Mouse (Mus musculus) macrophage (primary cell): ENCODE data around the gene Stx4a. TPM values are rescaled to one million over a fixed set of nuclear protein-coding genes. Genes with fewer than 3 reads are reported as not detected.
A peak's percentile ranks its signal among the peaks of the same experiment; 100 is the strongest.
"Not testable (repeated sequence)": the region's sequence is repeated elsewhere in the genome, so short reads cannot be mapped to it uniquely, and the experiment has no call there.

ENCODE experiments used
- H3K27ac ChIP-seq: fragments of 350-480 bp; formaldehyde crosslinking; 2 replicates; pipeline ENCODE4 v1.9.0; 2021
- H3K36me3 ChIP-seq: fragments of 350-480 bp; formaldehyde crosslinking; 2 replicates; pipeline ENCODE4 v1.9.0; 2021; ENCODE audit errors: inconsistent target
- H3K4me3 ChIP-seq: fragments of 350-480 bp; formaldehyde crosslinking; 2 replicates; pipeline ENCODE4 v1.9.0; 2021; ENCODE audit errors: inconsistent target
- H3K79me2 ChIP-seq: fragments of 350-480 bp; formaldehyde crosslinking; 2 replicates; pipeline ENCODE4 v1.9.0; 2021; ENCODE audit errors: inconsistent target
- WGBS: methylation state at CpG from one replicate; pipeline ENCODE4 v1.1.7; 2026; ENCODE audit warnings: inconsistent platforms; ENCODE audit not compliant: missing documents; 5-methylcytosine and 5-hydroxymethylcytosine counted together
- polyA plus RNA-seq: library from polyadenylated mRNA; stranded (reverse); fragments of 250-400 nt; gene quantifications from 3 replicates; pipeline ENCODE4 v1.2.4, GENCODE M21; 2018; ENCODE audit warnings: inconsistent platforms

Stx4a gene
- polyA plus RNA-seq, 1 experiment from 2014 or later = 155 TPM

DNA sequence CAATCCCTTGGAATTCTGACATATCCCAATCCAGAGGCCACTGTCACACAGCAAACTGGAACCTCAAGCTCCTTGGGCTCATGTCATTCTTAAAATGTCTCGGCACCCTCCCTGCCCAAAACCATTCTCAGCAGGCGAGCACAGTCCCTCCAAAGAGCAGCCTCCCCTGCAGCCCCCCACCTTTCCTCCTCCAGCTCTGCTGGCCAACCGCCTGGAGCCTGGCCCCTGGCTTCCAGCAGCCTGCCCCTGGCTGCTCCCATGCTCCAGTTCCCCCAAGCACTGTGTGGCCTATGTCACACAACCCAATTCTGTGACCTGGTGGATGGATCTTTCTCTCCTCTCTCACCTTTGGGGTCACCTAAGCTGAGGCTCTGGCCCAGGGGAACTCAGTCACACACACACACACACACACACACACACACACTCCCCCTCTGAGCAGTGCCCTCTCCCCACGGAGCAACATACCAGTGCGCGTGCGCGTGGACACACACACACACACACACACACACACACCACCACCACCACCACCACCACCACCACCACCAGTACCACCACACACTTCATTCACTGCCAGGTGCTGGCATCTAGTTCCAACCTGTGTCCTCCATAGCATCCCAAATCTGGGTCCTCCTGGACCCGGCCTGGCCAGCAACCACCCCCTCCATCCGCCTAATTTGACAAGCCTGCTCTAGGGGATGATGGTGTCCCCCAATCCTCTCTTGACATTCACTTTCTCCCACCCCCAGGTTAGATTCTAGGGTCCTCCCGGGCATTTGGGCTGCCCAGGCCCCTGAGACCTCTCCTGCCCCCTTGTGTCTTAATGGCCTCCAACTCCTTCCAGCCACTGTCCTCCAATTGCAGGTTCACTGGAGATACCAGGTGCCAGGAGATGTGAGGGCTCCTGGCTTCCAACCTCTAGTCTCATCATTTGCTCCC, 590 bp upstream of the Stx4a start:
- no peak overlapping the region for H3K4me3 ChIP-seq
- no peak overlapping the region for H3K27ac ChIP-seq
- no peaks in the 10 kb centered on the region for H3K36me3 ChIP-seq
- no peaks in the 10 kb centered on the region for H3K79me2 ChIP-seq
- WGBS = 87% methylated on average over 10 of the region's 11 CpGs

- no peaks in the 10 kb centered on the region for H3K36me3 ChIP-seq
- H3K4me3 ChIP-seq = no peak overlapping the region
- no peaks in the 10 kb centered on the region for H3K79me2 ChIP-seq
- WGBS = 93% methylated on average over 2 of the region's 2 CpGs
- H3K27ac ChIP-seq = no peak overlapping the region
Measured at GRCm38 (mm10) chr7:127835550-127835949, 11.5 kb downstream of the Stx4a start.

DNA sequence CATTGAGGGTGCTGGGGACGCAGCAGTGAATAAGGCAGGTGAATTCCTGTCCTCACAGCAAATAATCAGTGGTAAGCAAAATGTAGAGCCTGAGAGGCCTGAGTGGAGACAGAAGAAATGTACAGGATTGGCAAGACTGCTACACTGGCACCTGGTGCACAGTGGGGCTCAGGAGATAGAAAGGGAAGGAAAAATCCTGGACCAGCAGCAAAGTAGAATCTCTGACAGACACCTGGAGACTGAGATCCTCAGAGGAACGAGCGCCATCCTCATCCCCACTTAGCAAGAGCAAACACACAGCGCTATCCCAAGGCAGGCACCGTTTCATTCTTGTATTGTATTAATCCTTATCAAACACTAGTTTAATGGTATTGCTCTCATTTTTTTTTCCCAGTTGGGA, 13.4 kb downstream of the Stx4a start:
- Histone ChIP-seq H3K4me3 (no peak overlapping the region), H3K79me2 (peaks cover 8% of the 10 kb centered on the region), H3K36me3 (no peaks in the 10 kb centered on the region), H3K27ac (no peak overlapping the region)
- 97% methylated on average over 5 of the region's 5 CpGs for WGBS

GRCm38 (mm10) chr7:127837878-127838277, 13.8 kb downstream of the Stx4a start:
- H3K79me2 ChIP-seq = peaks cover 12% of the 10 kb centered on the region
- not testable (repeated sequence) for H3K36me3 ChIP-seq, H3K27ac ChIP-seq, H3K4me3 ChIP-seq
- WGBS = 94% methylated on average over 4 of the region's 4 CpGs

DNA sequence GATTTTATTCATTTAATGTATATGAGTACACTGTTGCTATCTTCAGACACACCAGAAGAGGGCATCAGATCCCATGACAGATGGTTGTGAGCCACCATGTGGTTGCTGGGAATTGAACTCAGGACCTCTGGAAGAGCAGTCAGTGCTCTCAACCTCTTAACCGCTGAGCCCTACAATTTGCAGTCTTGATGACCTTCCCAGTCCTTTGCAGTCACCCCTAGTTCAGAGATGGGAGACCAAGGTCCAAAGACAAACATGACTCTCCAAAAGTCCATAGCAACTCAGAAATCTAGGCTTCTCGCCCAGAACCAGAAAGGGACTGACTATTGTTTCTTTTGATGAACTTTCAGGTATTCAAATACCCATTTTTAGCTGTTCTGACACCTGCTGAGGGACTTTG, 15.9 kb downstream of the Stx4a start:
- WGBS = 100% methylated on average over 2 of the region's 2 CpGs
- not testable (repeated sequence) for H3K4me3 ChIP-seq
- Histone ChIP-seq H3K36me3 (peaks cover 21% of the 10 kb centered on the region), H3K79me2 (peaks cover 34% of the 10 kb centered on the region), H3K27ac (peak overlapping the region; percentile 97)

GRCm38 (mm10) chr7:127840886-127841285, 16.8 kb downstream of the Stx4a start:
- Histone ChIP-seq H3K79me2 (peaks cover 41% of the 10 kb centered on the region), H3K27ac (peak overlapping the region; percentile 97), H3K4me3 (peak overlapping the region; percentile 33), H3K36me3 (peaks cover 27% of the 10 kb centered on the region)
- WGBS = 4% methylated on average over 15 of the region's 15 CpGs

GRCm38 (mm10) chr7:127841340-127842000, 17.4 kb downstream of the Stx4a start:
- Histone ChIP-seq H3K27ac (peak overlapping the region; percentile 97), H3K79me2 (peaks cover 47% of the 10 kb centered on the region), H3K36me3 (peaks cover 33% of the 10 kb centered on the region), H3K4me3 (peak overlapping the region; percentile 94)
- under 1% methylated on average over 37 of the region's 46 CpGs for WGBS

- Histone ChIP-seq H3K79me2 (peaks cover 54% of the 10 kb centered on the region), H3K36me3 (peaks cover 40% of the 10 kb centered on the region), H3K4me3 (peak overlapping the region; percentile 94), H3K27ac (peak overlapping the region; percentile 97)
- 1% methylated on average over 40 of the region's 40 CpGs for WGBS
Measured at GRCm38 (mm10) chr7:127842001-127842718, 18.1 kb downstream of the Stx4a start.

DNA sequence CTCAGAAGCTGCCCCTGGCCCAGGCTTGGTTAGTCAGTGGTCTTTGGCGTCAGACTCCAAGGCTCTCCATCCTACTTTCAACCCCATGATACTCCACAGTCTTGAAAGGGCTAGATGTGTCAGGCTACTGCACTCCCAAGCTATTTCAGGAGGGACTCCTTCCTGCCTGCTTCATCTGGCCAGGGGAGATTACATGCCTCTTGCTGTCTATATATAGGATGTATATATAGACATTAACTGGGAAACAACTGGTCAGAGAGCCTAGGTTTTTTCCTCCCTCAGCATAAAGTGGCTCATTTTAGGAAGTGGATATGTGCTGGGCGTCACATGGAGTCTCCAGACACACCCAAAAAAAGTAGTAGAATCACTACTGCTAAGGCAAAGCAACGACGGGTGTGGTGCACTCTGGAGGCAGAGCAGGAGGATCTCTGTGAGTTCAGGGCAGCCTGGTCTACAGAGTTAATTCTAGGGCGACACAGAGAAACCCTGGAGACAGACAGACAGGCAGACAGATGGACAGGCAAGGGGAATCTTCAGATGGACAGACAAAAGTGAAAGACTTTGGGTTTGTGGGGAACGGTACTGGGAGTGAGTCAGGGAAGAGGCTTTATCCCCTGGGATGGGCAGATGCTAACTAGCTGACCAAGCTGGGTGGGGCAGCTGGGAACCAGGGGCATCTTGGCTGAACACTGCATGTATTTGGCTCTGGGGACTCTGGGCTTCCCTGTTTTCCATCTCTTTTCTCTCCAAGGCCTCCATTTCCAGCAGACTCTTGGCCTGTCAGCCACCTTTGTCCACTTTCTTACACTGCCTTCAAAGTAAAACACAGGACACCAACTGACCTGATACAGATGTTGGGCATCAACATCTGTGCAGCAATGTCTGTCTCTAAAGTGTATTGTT, 26.1 kb downstream of the Stx4a start:
- Histone ChIP-seq H3K27ac (peak overlapping the region; percentile 97), H3K79me2 (peaks cover 19% of the 10 kb centered on the region; the same call in 1 of the 2 replicates), H3K4me3 (peak overlapping the region; percentile 23; the same call in 1 of the 2 replicates), H3K36me3 (peaks cover 26% of the 10 kb centered on the region)
- WGBS = 38% methylated on average over 6 of the region's 6 CpGs

GRCm38 (mm10) chr7:127850906-127851305, 26.8 kb downstream of the Stx4a start:
- peaks cover 19% of the 10 kb centered on the region for H3K36me3 ChIP-seq
- H3K79me2 ChIP-seq = peaks cover 13% of the 10 kb centered on the region; the same call in 1 of the 2 replicates
- WGBS = 41% methylated on average over 5 of the region's 5 CpGs
- H3K4me3 ChIP-seq = peak overlapping the region; percentile 23; the same call in 1 of the 2 replicates
- peak overlapping the region; percentile 97 for H3K27ac ChIP-seq

- Histone ChIP-seq H3K79me2 (no peaks in the 10 kb centered on the region), H3K27ac (no peak overlapping the region), H3K36me3 (no peaks in the 10 kb centered on the region), H3K4me3 (no peak overlapping the region)
- 81% methylated on average over 6 of the region's 6 CpGs for WGBS
Measured at GRCm38 (mm10) chr7:127858258-127858657, 34.2 kb downstream of the Stx4a start.

DNA sequence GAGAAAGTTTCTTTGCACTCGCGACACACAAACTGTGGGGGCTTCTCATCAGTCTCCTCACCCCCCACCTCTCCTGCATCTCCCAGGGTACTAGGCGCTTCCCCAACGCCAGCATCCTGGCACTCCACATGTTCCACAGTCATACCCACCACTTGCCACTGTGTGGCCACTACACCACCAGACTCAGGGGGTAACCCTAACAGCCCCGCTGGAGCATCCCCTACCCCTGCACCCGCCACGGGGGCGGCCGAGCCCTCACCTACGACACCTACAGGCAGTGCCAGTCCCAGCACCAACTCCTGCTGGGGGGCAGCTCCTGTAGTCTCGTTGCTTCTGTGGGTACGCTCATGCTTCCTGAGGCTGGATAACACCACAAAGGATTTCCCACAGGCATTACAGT, 42.3 kb downstream of the Stx4a start:
- Histone ChIP-seq H3K27ac (no peak overlapping the region), H3K4me3 (no peak overlapping the region), H3K36me3 (peaks cover 20% of the 10 kb centered on the region), H3K79me2 (peaks cover 32% of the 10 kb centered on the region)
- WGBS = 97% methylated on average over 12 of the region's 12 CpGs

DNA sequence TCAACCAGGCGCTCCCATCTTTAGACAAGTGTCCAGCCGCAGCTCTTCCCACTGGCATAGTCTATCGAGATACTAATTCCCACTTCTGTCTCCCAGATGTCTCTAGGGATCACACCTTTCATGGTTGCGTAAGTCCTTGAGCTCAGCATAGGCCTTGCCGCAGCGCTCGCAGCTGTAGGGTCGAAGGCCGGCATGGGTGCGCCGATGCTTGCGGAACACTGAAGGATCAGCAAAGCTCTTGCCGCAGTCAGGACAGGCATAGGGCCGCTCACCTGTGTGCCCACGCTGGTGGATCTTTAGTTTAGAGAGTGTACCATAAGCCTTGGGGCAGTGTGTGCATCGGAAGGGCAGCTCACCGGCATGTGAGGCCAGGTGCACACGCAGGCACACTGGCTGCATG, 43.5 kb downstream of the Stx4a start:
- Histone ChIP-seq H3K27ac (no peak overlapping the region), H3K4me3 (no peak overlapping the region), H3K79me2 (peaks cover 44% of the 10 kb centered on the region), H3K36me3 (peaks cover 20% of the 10 kb centered on the region)
- WGBS = 98% methylated on average over 16 of the region's 18 CpGs
